Comparison of ENCODE assay signal across 14 mouse cellular contexts in the genomic region with DNA sequence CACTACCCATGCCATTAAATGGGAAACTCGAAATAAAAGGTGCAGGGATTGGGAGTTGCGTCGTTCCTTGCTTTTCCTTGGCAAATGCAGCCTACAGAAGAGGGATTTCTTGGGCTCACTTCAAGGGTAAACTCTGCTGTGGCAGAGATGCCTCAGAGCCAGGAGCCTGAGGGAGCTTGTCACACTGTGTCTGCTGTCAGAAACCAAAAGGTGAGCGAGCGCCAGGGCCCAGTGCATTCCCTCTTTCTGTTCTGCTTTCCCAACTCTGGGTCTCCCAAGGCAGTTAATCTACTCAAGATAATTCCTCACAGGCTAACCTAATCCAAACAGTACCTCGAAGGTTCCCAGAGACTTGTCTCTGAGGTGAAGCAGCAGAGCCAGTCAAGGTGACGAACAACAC.
A peak's percentile ranks its signal among the peaks of the same experiment; 100 is the strongest.
DNase-seq lines count a peak whose midpoint lies in the region.
"Had no signal": no experiment of that assay in that cellular context is flagged by ENCODE, and none has a peak within 500 bp of the region (broad histone marks: within the 10 kb centered on the region; RNA-seq: fewer than 3 reads in every experiment).

No protein-coding gene starts in this region.

- peak; percentile 42 to 53 for DNase-seq in cerebellum, postnatal 10 days
- DNase-seq in cerebellum, adult 11-12 months, result no peak
- DNase-seq in heart, adult 11 months, result peak; percentile 77
- no peak for DNase-seq in heart, postnatal 10 days
- DNase-seq: adrenal gland, adult 2 months; adrenal gland, adult 8-10 months; adrenal gland, postnatal 10 days; adrenal gland, postnatal 14 days; adrenal gland, postnatal 25 days; adrenal gland, postnatal 36 days; B cell, adult 2 months; cerebellum, adult 11 months; cerebellum, adult 18-20 months; cerebellum, adult 2 months had no signal

- intact Hi-C loops in heart, postnatal 10 days (cut with DNase I), result loop anchor here (5.0 kb wide), 4 partner anchors 52 to 762 kb away; no protein-coding TSS in a partner anchor

Comparison
In these comparisons a context has a peak if more than half of its experiments do, and no peak if none do; other contexts are left out.
1. DNase-seq: peak in cerebellum, postnatal 10 days (2 of 2) and heart, adult 11 months (single experiment); none in cerebellum, adult 11-12 months (single experiment) and heart, postnatal 10 days (0 of 2).